Mouse (Mus musculus) lung, postnatal 25 days (tissue): ENCODE results near the gene Rgs6.
A peak's percentile ranks its signal among the peaks of the same experiment; 100 is the strongest.

Experiments used
- DNase-seq: peaks from one replicate; pipeline ENCODE4 v3.0.0; 2022; ENCODE audit warnings: low spot score

Rgs6 gene

GRCm38 (mm10) chr12:82588017-82588416 is at the start of gene Rgs6:
TSS of gene Rgs6 (plus strand) at chr12:82588292.
- no peak for DNase-seq

- DNase-seq: no peak
These were observed 41.0 kb upstream of the Rgs6 start for GRCm38 (mm10) chr12:82547127-82547526.

- DNase-seq: no peak
These were observed 38.9 kb upstream of the Rgs6 start for GRCm38 (mm10) chr12:82549228-82549627.

- DNase-seq: no peak
These were observed 38.0 kb upstream of the Rgs6 start for GRCm38 (mm10) chr12:82550076-82550475.

- DNase-seq: no peak
These were observed 35.7 kb upstream of the Rgs6 start for GRCm38 (mm10) chr12:82552376-82552775.

GRCm38 (mm10) chr12:82562916-82563315 is 25.2 kb upstream of the Rgs6 start:
- no peak for DNase-seq

- no peak for DNase-seq
These were observed 19.7 kb upstream of the Rgs6 start for GRCm38 (mm10) chr12:82568370-82568769.

- no peak for DNase-seq
These were observed 15.4 kb upstream of the Rgs6 start for GRCm38 (mm10) chr12:82572706-82573105.

- no peak for DNase-seq
These were observed 1.5 kb upstream of the Rgs6 start for GRCm38 (mm10) chr12:82586592-82586991.

- DNase-seq: no peak
These were observed 670 bp upstream of the Rgs6 start for GRCm38 (mm10) chr12:82587348-82587895.

- DNase-seq: no peak
These were observed 946 bp downstream of the Rgs6 start for GRCm38 (mm10) chr12:82588846-82589630.

GRCm38 (mm10) chr12:82599011-82599410 is 10.9 kb downstream of the Rgs6 start:
- DNase-seq: no peak

GRCm38 (mm10) chr12:82600406-82600805 is 12.3 kb downstream of the Rgs6 start:
- DNase-seq: no peak

- DNase-seq: no peak
These were observed 14.7 kb downstream of the Rgs6 start for GRCm38 (mm10) chr12:82602823-82603222.

GRCm38 (mm10) chr12:82603308-82603707 is 15.2 kb downstream of the Rgs6 start:
- DNase-seq: no peak

GRCm38 (mm10) chr12:82603979-82604378 is 15.9 kb downstream of the Rgs6 start:
- no peak for DNase-seq

- DNase-seq: peak; percentile 7
These were observed 24.9 kb downstream of the Rgs6 start for GRCm38 (mm10) chr12:82612769-82613660.

- DNase-seq: no peak
These were observed 28.4 kb downstream of the Rgs6 start for GRCm38 (mm10) chr12:82616486-82616812.

- peak; percentile 29 for DNase-seq
These were observed 29.0 kb downstream of the Rgs6 start for GRCm38 (mm10) chr12:82616813-82617681.

GRCm38 (mm10) chr12:82617682-82618370 is 29.7 kb downstream of the Rgs6 start:
- DNase-seq: no peak

- DNase-seq: no peak
These were observed 52.3 kb downstream of the Rgs6 start for GRCm38 (mm10) chr12:82640441-82640840.
